Mouse (Mus musculus): ENCODE results near the gene Sema3g. TPM values are rescaled to one million over a fixed set of nuclear protein-coding genes. Genes with fewer than 3 reads are reported as not detected.

Sema3g gene
- polyA plus RNA-seq, 1 experiment from 2014 or later: 0.73 TPM

DNA sequence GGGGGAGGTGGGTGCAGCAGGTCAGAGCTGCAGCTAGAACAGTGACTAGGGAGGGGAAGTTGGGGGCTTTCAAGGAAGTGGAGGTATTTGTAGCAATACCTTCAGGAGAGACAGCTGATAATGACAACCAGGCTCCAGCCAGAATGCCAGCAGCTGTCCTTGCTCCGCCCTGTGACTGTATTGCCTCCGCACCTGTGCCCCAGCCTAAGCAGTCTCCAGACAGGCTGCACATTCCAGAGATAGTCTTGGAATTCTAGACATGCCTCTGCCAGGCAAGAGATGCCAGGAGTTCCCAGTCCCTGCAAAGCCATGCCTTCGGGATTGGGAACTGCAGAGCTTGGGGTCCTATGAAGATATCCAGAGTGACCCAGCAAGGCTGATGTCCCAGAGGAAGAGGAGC lies 5.2 kb upstream of the Sema3g start:
- Histone ChIP-seq H3K9ac (no peak overlapping the region), H3K4me2 (no peak overlapping the region), H3K27me3 (replicated peaks) (no peaks in the 10 kb centered on the region), H3K36me3 (no peaks in the 10 kb centered on the region), H3K27ac (no peak overlapping the region), H3K4me3 (replicated peaks) (no peak overlapping the region), H3K4me1 (0 out of 2 replicates have a peak, but pooled peaks cover 5% of the 10 kb centered on the region), H3K9me3 (no peaks in the 10 kb centered on the region)
- 63% methylated on average over 3 of the region's 3 CpGs for WGBS
- ATAC-seq (ENCODE audit: insufficient read depth, low FRiP score, low read depth): no peak

DNA sequence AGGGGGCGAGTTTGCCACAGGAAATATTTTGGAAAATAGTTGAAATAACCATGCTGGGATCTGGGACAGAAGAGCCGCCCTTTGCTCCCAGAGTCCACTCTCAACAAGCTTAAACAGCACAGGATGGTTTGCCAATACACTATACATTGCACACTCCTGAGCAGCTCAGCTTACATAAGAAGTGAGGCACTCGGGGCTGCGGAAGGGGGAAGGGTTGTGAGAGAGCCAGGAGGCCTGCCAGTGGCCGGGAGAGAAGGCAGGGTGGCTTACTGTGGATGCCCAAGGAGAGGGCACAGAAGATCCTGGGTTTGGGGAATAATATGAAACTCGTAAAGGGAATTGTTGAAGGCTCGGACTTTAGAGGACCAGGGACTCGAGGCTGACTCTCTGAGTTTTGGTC lies 3.8 kb upstream of the Sema3g start:
- H3K9me3 ChIP-seq: no peaks in the 10 kb centered on the region
- no peak overlapping the region for H3K9ac ChIP-seq

DNA sequence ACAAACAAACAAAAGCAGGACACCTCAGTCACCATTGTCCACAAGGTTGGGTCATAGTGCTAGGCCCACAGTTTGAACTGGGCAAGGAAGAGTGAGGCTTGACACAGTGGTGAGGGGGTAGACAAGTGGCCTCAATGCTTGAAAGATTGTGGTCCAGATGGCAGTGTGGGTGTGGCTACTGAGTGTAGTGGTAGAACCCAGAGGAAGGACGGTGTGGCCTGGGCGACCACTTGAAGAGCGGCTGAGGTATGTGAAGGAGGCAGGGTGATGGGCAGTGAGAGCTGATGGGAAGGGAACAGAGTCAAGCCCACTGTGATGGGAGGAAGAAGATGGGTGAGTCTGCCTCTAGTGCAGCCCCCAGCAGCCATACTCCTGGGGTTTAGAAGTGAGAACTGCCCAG lies 3.0 kb upstream of the Sema3g start:
- Histone ChIP-seq H3K4me2 (no peak overlapping the region), H3K4me1 (0 out of 2 replicates have a peak, but pooled peaks cover 9% of the 10 kb centered on the region), H3K9me3 (no peaks in the 10 kb centered on the region), H3K9ac (no peak overlapping the region), H3K27me3 (replicated peaks) (no peaks in the 10 kb centered on the region), H3K36me3 (no peaks in the 10 kb centered on the region), H3K27ac (no peak overlapping the region), H3K4me3 (replicated peaks) (no peak overlapping the region)
- 77% methylated on average over 3 of the region's 3 CpGs for WGBS
- no peak for ATAC-seq (ENCODE audit: insufficient read depth, low FRiP score, low read depth)

More for the DNA sequence above, 3.8 kb upstream of the Sema3g start:
- H3K4me2 ChIP-seq: no peak overlapping the region
- H3K4me3 ChIP-seq (replicated peaks): no peak overlapping the region
- H3K36me3 ChIP-seq: no peaks in the 10 kb centered on the region
- 61% methylated on average over 8 of the region's 8 CpGs for WGBS
- ATAC-seq (ENCODE audit: insufficient read depth, low FRiP score, low read depth): no peak
- no peak overlapping the region for H3K27ac ChIP-seq
- H3K27me3 ChIP-seq (replicated peaks): no peaks in the 10 kb centered on the region
- 0 out of 2 replicates have a peak, but pooled peaks cover 9% of the 10 kb centered on the region for H3K4me1 ChIP-seq

DNA sequence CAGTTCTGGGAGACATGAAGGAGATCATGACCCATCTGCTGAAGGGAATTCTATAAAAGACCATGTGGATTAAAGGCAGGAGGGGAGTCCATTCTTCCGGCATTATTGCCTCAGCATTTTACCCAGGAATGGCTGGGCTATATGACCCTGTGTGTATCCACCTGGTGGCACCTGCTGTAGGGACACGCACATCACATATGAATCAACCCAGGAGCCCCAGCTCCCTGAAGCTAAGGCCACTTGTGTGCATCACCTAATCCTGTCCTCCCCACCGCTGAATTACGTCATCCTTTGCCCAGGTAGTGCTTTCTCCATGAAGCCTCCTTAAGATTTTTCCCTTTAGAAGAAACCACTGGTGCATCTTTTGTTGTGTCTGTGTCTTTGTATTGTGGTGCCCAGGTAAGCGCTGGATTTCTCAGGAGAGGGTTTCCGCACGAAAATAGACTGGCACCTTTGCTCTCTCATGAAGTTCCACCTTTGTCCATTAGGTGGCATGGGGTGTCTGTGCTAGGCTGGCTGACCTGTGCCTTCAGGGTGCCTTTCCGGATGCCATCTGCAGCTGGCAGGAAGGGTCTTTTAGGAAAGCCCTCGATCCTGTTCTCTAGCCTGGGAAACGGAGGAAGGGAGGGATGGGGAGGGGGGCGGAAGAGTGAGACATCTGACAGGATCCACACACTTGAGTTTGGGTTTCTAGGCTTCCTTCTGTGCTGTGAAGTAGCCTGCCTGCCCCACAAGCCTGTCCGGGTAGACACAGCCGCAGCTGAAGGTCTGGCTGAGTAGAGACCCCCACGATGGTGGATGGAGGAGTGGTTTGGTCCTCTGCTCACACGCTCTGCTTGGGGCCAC lies 2.3 kb upstream of the Sema3g start:
- ATAC-seq (ENCODE audit: insufficient read depth, low FRiP score, low read depth): no peak
- Histone ChIP-seq H3K36me3 (no peaks in the 10 kb centered on the region), H3K9ac (no peak overlapping the region), H3K4me1 (0 out of 2 replicates have a peak, but pooled peaks cover 9% of the 10 kb centered on the region), H3K9me3 (no peaks in the 10 kb centered on the region), H3K4me2 (no peak overlapping the region), H3K27me3 (replicated peaks) (no peaks in the 10 kb centered on the region), H3K4me3 (replicated peaks) (no peak overlapping the region), H3K27ac (no peak overlapping the region)
- WGBS: 29% methylated on average over 15 of the region's 15 CpGs

DNA sequence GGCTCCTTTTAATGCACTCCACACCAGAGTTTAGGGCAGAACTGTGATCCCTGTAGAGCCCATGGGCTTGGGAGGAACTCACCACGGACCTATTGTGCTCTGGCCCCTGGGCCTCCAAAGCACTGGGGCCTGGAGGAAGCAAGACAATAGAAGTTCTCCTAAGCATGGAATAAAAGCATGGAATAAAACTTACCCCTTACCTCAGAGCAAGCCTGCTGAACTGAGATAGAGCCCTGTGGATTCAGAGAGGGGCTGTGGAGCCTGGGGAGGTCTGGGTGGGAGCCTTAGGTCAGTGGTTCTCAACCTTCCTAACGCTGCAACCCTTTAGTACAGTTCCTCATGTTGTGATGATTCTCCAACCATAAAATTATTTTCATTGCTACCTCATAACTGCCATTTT lies 814 bp upstream of the Sema3g start, which contains the start of gene Nisch:
Gene Nisch (minus strand): TSS at position 101 of the 400 bp plus-strand sequence.
- peak within 1 kb of the TSS; percentile 32 for H3K4me2 ChIP-seq
- H3K4me1 ChIP-seq: 0 out of 2 replicates have a peak, but pooled peaks cover 9% of the 10 kb centered on the region
- no peak within 1 kb of the TSS for H3K4me3 ChIP-seq (replicated peaks)
- no peak within 1 kb of the TSS for H3K9ac ChIP-seq
- ATAC-seq (ENCODE audit: insufficient read depth, low FRiP score, low read depth): no peak
- H3K27ac ChIP-seq: no peak within 1 kb of the TSS
- no peaks in the 10 kb centered on the region for H3K27me3 ChIP-seq (replicated peaks)
- 71% methylated on average over 2 of the region's 2 CpGs for WGBS
- no peaks in the 10 kb centered on the region for H3K36me3 ChIP-seq
- H3K9me3 ChIP-seq: no peaks in the 10 kb centered on the region

DNA sequence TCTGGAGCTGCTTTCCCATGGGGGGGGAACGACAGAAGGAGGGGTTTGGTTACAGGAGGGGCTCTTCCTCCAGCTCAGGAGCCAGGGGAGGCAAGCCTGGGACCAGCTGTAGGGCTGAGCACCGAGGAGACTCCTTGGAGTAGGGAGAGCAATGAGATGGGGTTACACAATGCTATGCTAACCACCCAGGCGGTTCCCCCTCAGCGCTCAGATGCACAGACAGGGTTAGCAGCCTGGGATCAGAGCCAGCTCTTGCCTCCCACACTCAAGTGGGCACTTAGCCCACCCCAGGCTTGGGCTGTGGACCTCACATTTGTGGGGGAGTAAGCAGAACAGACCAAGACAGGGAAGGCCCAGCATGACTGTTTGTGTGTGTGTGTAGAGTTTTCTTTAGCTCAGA lies 9.3 kb downstream of the Sema3g start:
- H3K4me2 ChIP-seq: no peak overlapping the region
- WGBS: 33% methylated on average over 4 of the region's 4 CpGs
- no peaks in the 10 kb centered on the region for H3K27me3 ChIP-seq (replicated peaks)
- peak; percentile 81 for ATAC-seq (ENCODE audit: insufficient read depth, low FRiP score, low read depth)
- H3K9me3 ChIP-seq: no peaks in the 10 kb centered on the region
- H3K4me3 ChIP-seq (replicated peaks): no peak overlapping the region
- peaks cover 5% of the 10 kb centered on the region; the same call in 1 of the 2 replicates for H3K4me1 ChIP-seq
- H3K9ac ChIP-seq: no peak overlapping the region
- no peaks in the 10 kb centered on the region for H3K36me3 ChIP-seq
- peak overlapping the region; percentile 10; the same call in 1 of the 2 replicates for H3K27ac ChIP-seq

DNA sequence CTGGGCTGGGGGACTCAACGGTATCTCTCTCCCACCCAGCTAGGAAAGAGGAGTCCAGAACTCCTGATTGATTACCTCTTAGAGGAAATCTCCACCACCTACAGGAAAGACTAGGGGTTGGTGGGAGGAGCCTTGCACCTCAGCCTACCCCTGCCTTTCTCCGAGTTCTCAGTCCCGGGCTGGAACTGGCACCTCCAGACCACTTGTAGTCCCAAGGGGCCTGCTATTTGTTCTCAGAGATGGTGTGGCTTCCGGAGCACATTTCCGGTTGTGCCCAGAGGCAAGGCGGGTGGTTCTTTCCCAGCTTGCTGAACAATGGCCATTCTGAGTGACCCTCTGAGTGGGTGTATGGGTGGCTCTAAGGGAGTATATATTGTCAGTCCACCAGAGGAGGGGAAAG lies 10.6 kb downstream of the Sema3g start:
- H3K4me3 ChIP-seq (replicated peaks): no peak overlapping the region
- H3K36me3 ChIP-seq: no peaks in the 10 kb centered on the region
- no peaks in the 10 kb centered on the region for H3K27me3 ChIP-seq (replicated peaks)
- H3K9me3 ChIP-seq: no peaks in the 10 kb centered on the region
- WGBS: 55% methylated on average over 6 of the region's 6 CpGs
- no peak for ATAC-seq (ENCODE audit: insufficient read depth, low FRiP score, low read depth)
- no peak overlapping the region for H3K27ac ChIP-seq
- no peak overlapping the region for H3K9ac ChIP-seq
- peaks cover 5% of the 10 kb centered on the region; the same call in 1 of the 2 replicates for H3K4me1 ChIP-seq
- no peak overlapping the region for H3K4me2 ChIP-seq

DNA sequence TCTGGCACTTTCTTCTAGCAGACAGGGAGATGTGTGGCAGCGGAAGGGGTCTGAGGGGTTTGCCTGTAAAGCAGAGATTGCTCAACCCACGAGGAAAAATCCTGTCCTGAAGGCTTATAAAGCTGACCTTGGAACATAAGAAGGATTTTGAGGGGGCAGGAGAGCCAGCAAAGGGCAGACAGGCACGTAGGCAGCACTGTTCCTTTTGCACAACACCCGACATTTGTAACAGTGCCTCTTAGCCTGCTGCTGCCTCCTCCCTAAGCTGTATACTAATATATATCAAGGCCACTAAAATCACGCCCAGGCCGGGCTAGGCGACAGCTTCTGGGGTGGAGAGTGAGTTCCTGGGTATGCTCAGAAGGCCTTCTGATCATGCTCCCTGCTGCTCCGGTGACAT lies 12.8 kb downstream of the Sema3g start:
- no peaks in the 10 kb centered on the region for H3K27me3 ChIP-seq (replicated peaks)
- H3K4me3 ChIP-seq (replicated peaks): no peak overlapping the region
- no peaks in the 10 kb centered on the region for H3K36me3 ChIP-seq
- H3K9me3 ChIP-seq: no peaks in the 10 kb centered on the region
- H3K4me1 ChIP-seq: peaks cover 8% of the 10 kb centered on the region; the same call in 1 of the 2 replicates
- no peak overlapping the region for H3K4me2 ChIP-seq
- H3K9ac ChIP-seq: no peak overlapping the region
- 59% methylated on average over 8 of the region's 8 CpGs for WGBS
- ATAC-seq (ENCODE audit: insufficient read depth, low FRiP score, low read depth): no peak
- H3K27ac ChIP-seq: no peak overlapping the region

DNA sequence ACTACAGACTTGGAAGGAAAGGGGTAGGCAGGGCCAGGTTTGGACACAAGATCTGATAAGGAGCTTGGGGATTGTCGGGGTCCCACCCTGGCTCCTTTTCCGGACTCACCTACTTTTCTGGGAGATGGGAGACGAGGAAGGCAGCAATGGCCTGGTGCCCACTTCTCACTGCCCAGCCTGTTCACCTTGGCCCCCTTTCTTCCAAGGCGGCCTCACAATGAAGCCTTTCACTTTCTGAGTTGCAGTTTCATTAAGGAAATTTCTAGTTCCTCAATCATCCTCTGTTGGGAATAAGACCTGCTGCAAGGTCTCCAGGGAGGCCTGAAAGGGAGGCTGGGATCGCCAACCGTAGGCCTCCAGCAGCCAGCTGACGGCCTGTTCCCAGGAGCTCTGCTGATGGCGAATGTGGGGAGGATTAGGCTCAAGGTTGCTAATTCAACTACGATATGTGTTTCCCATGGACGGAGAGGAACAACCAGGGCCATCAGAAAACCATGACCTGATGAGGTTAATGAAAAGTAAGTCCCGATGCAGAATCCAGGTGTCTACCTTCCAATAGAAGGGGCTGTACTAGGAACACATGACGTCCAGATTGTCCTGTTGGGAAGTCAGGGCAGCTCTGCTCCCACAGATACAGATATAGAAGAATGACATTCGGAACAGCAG lies 14.9 kb downstream of the Sema3g start:
- no peaks in the 10 kb centered on the region for H3K27me3 ChIP-seq (replicated peaks)
- no peaks in the 10 kb centered on the region for H3K9me3 ChIP-seq
- H3K4me1 ChIP-seq: 0 out of 2 replicates have a peak, but pooled peaks cover 3% of the 10 kb centered on the region
- H3K9ac ChIP-seq: no peak overlapping the region
- no peak overlapping the region for H3K4me2 ChIP-seq
- ATAC-seq (ENCODE audit: insufficient read depth, low FRiP score, low read depth): no peak
- H3K36me3 ChIP-seq: no peaks in the 10 kb centered on the region
- 83% methylated on average over 13 of the region's 13 CpGs for WGBS
- no peak overlapping the region for H3K27ac ChIP-seq
- H3K4me3 ChIP-seq (replicated peaks): no peak overlapping the region

DNA sequence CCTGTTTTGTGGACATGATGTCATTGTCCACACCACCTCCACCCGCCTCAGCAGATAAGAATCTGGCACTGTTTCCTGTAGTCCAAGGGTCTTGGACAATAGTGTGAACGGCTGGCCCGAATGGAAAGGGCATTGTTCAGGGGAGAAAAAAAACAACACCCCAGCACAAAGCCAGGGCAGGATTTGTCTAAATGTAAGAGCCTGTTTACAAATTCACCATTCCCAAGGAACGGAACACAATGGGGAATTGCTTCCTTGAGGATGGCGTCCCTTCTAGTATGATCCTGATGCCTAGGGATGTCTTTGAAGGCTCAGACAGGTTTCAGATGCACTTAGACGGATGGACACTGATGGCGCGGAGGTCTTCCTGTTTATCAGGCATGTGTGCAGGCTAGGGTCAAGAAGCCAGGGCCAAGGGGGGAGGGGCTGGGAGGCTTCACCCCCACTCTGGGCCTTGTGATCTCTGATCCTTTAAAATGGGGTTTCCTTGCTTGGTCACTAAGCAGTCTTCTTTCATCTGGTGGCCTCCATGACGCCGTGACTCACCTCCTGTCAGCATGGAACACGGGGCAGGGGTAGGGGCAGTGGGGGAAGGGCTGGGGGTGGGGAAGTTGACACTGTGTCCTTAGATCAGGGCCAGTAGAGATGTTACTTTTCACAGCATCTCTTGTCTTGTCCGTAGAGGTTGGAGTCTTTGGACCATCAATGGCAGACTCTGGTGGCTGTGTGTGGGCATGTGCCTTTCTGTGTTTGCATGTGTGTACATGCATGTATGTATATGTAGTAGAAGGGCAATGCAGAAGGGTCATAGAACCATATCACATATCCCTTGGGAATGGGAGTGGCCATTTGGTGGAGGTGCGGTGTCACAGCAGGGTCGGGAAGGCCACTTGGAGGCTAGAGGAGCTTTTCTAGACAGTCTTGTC lies 15.7 kb downstream of the Sema3g start:
- Histone ChIP-seq H3K27ac (no peak overlapping the region), H3K4me3 (replicated peaks) (no peak overlapping the region), H3K9ac (no peak overlapping the region), H3K36me3 (no peaks in the 10 kb centered on the region), H3K27me3 (replicated peaks) (no peaks in the 10 kb centered on the region), H3K4me2 (no peak overlapping the region), H3K4me1 (0 out of 2 replicates have a peak, but pooled peaks cover 3% of the 10 kb centered on the region), H3K9me3 (no peaks in the 10 kb centered on the region)
- 68% methylated on average over 14 of the region's 14 CpGs for WGBS
- peak; percentile 11; the same call in 1 of the 2 replicates for ATAC-seq (ENCODE audit: insufficient read depth, low FRiP score, low read depth)

DNA sequence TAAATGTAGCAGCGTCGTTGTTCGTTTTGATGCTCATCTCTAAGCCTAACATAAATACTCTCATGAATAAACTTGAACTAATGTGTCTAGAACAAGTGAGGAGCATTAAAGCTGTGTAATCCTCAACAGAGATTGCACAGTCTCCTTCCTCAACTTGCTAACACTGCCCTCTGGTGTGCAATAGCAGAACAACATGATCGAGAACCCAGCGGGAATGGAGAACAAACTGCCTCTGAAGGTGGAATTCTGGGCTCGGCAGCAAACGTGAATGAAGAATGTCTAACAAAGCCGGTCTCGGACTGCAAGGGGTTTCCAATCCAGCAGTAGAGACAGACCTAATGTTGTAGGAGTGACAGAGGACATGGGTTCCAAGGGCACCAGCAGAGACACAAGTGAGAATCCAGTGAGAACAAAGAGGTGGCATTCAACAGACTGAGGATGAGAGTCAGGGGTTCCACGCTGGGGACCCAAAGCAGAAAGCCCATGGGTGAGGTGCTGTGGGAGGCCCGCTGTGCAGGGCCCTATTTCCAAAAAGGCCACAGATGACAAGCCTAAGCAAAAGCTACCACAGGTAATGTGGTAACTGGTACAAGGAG lies 16.4 kb downstream of the Sema3g start:
- Histone ChIP-seq H3K27ac (no peak overlapping the region), H3K4me3 (replicated peaks) (no peak overlapping the region), H3K36me3 (no peaks in the 10 kb centered on the region), H3K9ac (no peak overlapping the region), H3K9me3 (no peaks in the 10 kb centered on the region), H3K4me2 (no peak overlapping the region), H3K27me3 (replicated peaks) (no peaks in the 10 kb centered on the region), H3K4me1 (0 out of 2 replicates have a peak, but pooled peaks cover 3% of the 10 kb centered on the region)
- 14% methylated on average over 11 of the region's 11 CpGs for WGBS
- no peak for ATAC-seq (ENCODE audit: insufficient read depth, low FRiP score, low read depth)

Measured in stomach, embryonic 15.5 days (tissue).